Mouse (Mus musculus): ENCODE measurements around the gene Ccnl1.

Gene Ccnl1

DNA sequence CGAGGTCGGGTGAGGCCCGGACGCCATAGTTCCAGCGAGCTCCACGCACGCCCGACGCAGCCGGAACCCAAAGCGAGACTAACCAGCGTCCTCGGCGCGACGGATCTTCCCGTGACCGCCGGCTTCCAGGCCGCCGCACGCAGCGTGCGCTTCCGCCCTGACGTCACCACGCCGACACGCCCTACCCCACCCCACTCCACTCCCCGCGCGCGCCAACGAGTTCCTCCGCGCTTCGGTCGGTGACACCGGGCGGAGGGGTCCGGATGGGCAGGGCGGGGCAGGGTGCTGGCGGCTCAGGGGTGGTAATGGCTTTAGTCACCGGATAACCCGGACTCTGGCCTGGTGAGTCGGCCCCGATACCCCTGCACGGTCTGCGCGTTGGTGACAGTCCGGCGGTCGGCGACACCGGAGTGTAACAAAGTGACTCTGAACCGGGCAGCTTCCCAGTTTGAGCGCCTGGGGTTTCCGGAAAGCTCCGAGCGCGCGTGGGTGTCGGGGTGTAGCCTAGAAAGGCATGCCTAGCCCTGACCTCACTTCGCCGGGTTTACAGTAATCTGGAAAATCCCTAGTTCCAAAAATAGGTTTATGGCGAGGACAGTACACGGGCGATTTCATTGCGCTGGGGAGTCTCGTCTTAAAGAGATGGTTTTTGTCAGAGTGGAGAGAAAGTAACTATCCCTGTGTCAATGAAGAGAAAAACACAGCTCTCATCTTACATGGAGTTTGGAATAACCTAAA, at the start of gene Ccnl1:
Gene Ccnl1, minus strand, starts transcription at position 148 of the 738 bp plus-strand sequence.
- DNase-seq (ENCODE audit: low spot score in 2 of 2), result peak; percentile 97

DNA sequence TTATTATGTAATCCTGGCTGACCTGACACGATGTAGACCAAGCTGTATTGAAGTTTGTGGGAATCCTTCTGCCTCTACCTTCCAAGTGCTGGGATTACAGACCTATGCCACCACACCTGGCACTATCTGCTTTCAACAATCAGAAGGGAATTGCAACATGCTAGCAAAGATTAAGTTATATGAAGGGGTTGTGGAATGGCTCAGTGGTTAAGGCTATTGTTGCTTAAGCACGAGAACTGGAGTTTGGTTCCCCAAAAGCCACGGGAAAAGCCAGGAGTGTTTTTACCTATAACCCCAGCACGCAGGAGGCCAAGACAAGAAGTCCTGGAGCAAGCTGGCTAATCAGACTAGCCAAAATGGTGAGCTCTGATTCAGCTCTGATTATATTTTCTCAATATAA, 46.9 kb upstream of the Ccnl1 start:
- no peak for DNase-seq (ENCODE audit: low spot score in 2 of 2)

DNA sequence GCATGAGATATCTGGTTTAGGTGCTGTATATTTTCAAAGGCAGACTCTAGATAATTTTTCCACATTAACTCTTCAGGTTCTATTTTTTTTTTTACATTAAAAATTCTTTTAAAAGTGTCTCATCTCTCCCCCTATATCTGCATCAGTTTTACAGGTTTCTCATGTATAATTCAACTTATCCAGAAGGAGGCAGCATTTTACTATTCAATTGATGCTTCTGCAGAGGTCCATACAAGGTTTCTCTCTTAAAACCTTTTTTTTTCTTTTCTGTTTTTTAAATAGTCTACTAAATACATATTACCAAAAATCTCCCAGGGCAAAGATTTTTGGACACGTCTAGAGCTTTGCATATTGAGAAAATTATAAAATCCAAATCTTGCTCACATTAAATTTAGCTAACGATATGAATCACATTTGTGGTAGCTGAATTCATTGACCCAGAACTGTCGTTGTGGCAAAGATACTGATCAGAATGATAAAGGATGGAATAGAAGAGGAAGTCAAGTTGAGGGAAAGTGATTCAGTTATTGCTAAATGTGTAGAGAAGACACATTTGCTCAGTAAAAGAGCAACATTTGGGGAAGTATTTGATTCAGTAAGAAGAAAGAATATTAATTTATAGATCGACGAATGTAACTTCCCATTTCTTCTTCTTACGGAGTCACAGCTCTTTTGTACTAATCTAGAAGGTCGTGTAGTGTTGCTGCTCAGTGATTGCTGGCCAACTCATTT, 46.3 kb upstream of the Ccnl1 start:
- no peak for DNase-seq (ENCODE audit: low spot score in 2 of 2)

DNA sequence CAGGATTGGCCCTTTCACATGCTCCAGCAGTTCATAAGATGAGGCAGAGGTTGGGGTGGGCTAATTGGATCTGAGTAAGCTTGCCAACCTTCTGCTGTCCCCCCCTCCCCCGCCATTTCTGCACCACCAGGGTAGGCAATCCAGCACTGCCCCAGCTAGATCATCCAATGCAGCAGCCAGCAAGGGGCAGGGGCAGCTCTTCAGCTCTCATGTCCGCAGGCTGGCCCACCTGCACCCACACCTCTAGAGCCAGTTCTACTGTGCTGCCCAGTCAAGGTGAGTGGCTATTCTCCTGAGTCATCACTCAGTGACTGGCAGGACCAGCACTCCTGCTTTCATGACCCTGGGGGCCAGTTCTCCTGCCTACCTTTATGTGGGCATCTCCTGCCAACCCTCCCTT, 42.4 kb upstream of the Ccnl1 start:
- DNase-seq (ENCODE audit: low spot score in 2 of 2), result no peak

DNA sequence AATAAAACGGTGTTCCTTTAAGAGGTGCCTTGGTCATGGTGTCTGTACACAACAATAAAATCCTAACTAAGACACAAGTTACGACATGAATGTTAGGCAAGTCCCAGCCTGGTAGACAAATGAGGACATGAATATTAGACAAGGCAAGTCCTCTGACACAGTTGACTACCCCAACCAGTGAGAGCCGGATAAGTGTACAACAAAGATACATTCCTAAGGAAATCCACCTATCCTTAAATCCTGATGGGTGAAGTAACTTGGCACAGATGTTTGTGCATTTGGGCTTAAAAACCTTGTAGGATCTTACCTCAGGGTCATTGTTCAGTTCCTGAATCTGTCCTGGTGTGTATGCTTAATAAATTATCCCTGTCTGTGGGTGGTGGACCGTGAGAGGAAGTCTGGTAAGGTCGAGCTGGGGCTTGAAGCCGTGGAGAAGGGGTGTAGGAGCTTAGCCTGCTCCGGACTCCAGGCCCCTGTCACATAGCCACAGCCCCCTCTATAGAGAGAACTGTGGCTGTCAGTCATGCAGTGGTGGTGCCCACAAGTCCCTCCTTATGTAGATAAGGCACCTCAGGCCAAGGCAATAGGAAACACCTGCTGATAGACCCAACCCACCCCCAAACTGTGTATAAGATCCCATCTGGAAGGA, 39.4 kb upstream of the Ccnl1 start:
- DNase-seq (ENCODE audit: low spot score in 2 of 2), result no peak

DNA sequence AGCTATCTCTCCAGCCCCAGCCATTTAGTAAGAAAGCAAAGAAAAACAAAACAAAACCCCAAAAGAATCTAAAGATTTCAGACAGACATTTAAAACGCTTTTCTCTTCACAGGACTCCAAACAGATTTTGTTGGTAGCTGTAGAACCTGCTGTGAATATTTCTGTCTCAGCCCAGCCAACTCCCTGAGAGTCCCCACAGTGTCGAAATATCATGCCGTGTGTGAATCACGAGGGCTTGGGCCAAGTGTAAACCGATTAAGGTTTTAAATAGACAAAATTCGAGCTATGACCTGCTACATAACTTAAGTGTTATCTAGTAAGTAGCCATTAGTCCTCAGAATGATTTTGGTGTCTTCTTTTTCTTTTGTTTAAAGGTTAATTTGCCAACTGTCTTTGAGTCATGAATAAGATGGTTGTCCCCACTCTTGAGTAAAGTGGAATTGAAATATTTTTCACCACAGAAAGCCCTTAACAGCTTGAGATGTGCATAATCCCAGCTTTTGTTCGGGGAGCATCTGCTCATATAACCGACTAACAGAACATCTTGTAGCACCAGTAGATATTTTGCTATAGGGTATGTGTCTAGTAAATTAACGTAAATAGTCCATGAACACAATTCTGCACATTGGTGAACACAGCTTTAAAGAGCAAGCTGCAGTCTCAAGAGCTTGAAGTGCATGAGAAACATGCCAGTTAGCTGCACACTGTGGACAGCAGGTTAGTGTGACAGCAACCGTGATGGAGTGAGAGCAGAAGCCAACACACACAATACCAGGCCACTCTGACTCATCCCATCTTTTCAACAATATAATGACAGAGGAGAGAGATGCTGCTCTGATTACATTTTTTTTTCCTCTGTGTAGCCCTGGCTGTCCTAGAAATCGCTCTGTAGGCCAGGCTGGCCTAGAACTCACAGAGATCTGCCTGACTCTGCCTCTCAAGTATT, 34.6 kb upstream of the Ccnl1 start:
- DNase-seq (ENCODE audit: low spot score in 2 of 2), result no peak

DNA sequence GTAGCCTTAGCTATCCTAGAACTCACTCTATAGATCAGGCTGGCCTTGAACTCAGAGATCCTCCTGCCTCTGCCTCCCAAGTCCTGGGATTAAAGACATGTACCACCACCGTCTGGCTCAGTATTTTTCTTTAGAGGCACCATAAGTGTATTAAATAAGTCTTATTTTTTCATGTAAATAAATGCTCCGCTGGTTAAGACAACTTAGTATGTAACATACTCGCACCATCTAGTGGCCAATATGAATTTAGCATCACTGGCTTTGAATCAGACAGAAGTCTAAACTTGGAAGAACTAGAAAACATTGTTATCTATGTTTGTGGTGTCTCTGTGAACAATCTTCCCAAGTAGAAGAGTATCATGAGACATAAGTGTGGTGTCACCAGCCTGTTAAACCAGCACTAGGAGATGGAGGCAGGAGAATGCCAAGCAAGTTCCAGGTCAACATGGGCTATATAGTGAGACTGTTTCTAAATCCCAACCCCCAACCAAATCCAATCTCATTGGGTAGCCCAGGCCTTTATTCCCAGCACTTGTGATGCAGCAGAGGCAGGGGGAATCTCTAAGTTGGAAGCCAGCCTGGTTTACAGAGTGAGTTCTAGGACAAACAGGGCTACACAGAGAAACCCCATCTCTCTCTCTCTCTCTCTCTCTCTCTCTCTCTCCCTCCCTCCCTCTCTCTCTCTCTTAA, 33.1 kb upstream of the Ccnl1 start:
- DNase-seq (ENCODE audit: low spot score in 2 of 2), result peak; percentile 38 to 46

DNA sequence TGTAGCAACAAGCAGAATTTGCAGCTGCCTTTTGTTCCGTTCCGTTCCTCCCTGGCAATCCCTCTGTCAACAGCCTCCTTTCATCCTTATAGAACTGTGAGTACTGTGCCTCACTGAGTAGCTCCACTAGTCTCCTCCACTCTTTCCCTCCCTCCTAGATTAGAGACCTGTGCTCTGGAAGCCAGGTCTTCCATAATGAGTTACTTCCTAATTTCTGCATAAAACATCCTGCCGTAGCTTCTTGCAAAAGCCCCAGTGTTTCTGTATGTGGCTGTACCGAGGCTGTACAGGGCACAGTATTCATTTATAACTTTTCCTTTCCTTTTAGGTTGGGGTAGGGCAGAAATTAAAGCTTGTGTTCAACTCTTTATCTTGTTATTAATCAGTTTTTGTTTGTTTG, 32.5 kb upstream of the Ccnl1 start:
- no peak for DNase-seq (ENCODE audit: low spot score in 2 of 2)

DNA sequence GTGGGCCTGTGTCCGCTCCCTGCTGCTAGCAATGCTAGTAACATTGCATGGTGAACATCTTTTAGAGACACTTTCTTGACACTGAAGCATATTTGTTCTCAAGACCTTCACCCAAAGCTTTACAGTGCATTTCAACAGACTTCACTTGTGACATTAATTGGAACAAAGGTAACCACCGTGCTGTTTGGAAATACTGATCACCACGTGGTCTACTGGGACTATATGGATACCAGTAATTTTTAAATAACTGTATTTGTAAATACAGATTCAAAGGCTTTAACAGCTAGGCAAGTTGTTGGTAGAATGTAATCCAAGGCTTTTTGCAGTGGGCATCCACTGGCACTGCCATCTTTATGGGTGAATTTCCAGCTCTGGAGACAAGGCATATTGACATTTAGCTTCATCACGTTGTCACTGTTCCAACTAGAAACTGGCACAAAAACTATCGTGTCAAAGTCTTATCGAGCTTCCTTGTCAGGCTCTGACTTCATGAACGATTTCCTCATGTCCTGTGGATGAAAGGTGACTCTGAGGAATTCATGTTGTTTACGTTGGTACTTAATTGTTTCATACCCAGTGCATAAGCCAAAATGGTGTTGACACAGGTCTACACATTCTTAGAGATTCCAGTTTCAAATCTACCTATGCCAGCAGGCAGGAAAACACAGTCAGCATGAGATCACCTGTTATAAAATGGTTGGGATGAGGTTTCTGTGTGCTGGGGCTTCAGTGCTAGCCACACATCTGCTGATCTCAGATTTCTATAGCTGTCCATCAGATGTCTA, 30.9 kb upstream of the Ccnl1 start:
- no peak for DNase-seq (ENCODE audit: low spot score in 2 of 2)

DNA sequence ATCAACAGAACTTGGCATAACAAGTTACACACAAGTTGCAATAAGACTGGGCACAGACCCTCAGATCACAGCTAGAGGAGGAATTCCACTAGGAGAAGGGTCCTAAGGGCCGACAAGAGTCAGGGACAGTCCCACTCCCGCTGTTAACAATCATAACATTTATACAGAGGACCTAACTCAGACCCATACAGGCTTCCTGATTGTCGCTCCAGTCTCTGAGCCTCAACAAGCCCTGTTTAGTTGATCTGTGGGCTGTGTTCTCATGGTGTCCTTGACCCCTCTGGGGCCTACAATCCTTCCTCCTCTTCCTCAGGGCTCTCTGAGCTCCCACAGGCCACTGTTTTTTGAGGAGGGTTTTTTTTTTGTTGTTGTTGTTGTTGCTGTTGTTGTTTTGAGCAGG, 18.2 kb upstream of the Ccnl1 start:
- no peak for DNase-seq (ENCODE audit: low spot score in 2 of 2)

DNA sequence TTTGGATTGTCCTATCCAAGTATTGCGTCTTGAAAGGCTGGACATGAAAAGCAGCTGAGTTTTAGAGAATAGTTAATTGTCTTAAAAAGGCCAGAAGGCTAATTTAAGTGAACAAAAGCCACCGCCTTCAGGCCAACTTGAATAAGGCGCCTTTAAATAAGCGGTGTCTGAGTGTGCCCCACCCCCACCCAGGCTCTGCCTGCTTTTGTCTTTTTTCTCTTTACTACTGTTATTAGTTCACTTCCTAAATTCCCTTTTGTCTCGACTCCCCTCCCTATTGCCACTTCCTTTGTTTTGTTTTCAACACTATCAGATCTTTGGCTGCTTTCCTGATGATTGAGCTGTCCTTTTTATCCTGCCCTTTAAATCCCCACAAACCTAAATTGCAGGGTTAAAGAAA, 17.3 kb upstream of the Ccnl1 start:
- DNase-seq (ENCODE audit: low spot score in 2 of 2), result peak; percentile 56 to 64

DNA sequence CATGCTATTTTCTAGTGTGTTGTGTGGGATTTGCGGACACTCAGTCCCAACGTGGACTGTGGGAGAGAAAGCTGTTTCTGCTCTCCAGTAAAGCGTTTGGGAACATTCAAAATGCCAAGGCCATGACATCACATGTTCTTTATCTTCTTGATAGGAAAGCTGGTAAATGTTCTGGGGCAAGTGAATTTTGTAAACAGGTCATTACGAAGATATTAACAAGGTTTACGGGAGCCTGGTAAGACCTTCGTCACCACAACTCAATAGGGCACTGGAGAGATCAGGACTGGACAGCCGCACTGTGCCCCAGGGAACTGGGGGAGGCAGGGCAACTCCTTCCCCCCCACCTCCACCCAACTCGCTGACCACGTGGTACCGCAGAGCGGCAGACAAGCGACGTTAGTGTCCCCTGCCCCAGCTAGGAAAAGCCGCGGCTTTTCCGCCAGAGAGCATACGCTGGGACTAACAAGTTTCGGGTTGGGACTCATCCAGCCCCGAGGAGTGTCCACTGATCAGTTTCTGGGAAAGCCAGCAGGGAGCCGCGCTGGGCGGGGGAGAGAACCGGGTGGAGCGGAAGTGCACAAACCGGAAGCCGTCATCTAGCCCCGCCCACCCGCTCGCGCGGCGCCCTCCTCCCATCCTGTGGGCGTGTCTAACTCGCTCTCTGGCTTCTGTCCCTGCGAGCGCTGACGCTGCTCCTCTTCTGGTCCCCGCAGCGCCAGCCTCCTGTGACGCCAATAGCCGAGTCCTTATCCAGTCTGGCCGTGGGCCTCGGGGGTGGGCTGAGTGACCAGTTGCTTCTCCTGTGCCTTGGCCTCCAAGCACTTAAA, 16.4 kb upstream of the Ccnl1 start:
- DNase-seq (ENCODE audit: low spot score in 2 of 2), result peak; percentile 99

DNA sequence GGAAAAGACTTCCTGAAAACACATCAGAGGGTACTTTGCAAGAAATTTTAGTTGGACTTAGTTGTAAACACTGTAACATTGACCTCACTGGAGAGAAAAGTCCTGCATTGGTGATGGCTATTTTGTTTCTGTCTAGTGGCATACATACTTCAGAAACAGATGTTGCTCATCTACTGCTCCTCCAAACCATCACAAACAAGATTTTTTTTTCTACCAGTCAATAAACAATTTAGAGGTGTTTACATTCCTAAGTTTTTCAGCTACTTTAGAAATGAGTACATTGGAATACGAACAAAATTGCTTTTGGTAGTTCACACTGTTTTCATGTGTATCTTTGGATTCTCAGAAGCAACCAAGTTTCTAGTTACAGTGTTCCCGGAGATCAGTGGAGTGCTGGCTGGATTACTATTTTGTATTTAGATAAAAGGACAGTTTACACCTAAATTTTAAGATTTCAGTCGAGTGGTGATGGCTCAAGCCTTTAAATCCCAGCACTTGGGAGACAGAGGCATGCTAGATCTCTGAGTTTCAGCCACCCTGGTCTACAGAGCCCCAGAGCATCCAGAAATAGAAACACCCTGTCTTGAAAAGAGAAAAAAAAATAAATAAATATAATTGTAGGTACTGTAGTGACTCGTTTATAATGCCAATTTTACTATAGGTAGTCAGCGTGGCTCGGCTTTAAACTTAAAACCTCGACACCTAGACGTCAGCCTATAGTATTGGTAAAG, 15.6 kb upstream of the Ccnl1 start:
- DNase-seq (ENCODE audit: low spot score in 2 of 2), result no peak

DNA sequence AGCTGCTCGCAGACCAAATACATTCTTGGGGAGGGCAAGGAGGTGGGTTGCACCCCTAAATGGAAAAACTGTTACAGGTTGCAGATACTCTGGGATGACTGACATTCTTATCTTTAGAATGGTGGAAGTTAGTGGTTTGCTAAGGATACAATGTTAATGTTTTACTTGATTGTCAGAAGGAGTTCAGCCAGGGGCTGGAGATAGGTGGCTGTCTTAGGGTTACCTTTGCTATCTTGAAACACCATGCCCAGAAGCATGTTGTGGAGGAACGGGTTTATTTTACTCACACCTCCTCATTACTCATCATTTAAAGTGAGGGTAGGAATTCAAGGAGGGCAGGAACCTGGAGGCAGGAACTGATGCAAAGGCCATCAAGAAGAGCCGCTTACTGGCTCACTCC, 11.1 kb upstream of the Ccnl1 start:
- DNase-seq (ENCODE audit: low spot score in 2 of 2), result no peak

DNA sequence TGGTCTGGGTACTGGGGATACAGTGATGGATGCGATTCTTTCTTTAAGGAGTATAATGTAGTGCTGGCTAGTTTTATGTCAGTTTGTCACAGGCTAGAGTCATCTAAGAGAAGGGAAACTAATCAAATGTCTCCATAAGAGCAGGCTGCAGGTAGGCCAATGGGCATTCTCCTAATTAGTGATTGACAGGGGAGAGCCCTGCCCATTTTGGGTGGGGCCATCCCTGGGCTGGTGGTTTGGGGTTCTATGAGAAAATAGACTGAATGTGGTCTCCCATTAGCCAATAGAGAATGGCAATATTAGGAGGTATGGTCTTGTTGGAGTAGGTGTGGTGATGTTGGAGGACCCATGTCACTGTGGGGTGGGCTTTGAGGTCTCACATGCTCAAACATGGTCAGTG, 8.3 kb upstream of the Ccnl1 start:
- DNase-seq (ENCODE audit: low spot score in 2 of 2), result no peak

DNA sequence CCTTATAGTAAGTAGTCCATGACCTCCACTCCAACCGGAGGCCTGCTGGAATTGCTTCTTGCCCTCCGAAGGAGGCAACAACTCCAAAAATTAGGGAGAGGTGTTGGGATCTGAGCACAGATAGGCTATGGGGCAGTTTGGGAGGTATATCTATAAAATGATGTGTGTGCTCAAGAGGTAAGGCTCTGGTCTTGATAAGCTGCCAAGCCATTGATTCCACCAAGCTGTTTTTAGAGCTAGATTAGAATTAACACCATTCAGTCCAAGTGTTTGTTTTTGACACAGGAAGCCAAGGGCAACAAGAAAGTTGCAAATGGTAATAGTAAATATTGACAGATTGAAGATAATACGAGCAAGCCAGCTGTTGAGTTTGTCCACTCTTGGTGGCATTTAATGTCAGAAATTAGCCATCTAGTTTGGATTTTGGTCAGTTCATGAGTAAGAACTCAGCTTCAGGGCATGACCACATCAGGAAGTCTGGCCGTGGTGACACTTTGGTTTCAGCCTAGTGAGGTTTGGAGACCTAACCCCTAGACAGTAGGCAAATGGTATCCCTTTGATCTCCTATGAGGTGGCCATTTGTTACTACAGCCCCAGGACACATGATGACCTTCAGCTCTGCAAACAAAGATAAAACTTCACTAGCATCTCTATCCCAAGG, 4.4 kb upstream of the Ccnl1 start:
- no peak for DNase-seq (ENCODE audit: low spot score in 2 of 2)

DNA sequence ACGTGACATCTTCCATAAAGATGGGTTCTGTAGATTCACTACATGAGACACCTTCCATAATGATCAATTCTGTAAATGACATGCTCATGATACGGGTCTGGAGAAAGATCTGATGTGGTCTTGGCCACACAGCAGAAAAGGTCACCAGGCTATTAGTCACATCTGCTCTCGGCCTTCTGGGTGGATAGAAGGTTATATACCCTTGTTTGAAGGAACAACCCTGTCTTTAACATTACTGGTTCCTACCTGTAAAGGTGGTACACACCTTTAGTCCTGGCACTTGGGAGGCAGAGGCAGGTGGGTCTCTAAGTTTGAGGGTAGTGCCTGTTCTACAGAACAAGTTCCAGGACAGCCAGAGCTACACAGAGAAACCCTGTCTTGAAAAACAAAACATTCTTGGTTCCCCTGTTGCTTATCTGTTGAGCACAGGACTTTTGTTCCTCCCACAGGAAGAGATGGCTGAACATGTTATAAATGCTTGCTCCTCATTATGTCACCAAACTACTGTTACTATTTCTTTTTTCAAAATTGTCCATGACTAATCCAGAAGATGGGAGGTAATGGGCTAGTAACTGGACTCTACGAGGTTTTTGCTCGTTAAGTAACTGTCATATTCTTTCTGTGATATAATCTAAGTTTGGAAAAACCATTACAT, 2.4 kb upstream of the Ccnl1 start:
- no peak for DNase-seq (ENCODE audit: low spot score in 2 of 2)
